Mouse (Mus musculus): ENCODE results near the gene Gm45902.

DNA sequence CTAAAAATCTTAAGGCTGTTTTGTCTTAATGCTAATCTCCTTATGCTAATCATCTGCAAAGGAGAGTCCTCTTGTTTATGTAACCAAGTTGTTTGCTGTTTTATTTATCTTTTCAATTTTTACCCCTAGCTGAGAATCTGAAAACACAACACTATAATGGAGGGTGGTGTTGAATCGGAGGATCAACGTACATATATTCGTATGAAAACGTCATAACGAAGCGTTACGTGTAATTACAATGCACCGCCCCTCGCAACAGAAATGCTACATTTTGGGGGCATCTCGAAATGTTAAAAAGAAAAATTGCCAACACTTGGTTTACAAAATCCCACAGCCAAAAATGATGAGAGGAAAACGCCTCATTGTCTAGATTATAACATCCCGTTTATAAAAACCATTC is 38.7 kb downstream of the Gm45902 start:
- TF ChIP-seq CTCF (IDR thresholded peaks at IDR 0.05; ENCODE audit: low read depth, low read length), result no peak
- no peak for TF ChIP-seq TAL1 (conservative IDR thresholded peaks at IDR 0.05; ENCODE audit: low read depth, low read length)
- TF ChIP-seq GATA1 (IDR thresholded peaks at IDR 0.05; ENCODE audit: borderline replicate concordance, low read length), result no peak
- TF ChIP-seq POLR2AphosphoS5 (IDR thresholded peaks at IDR 0.05; ENCODE audit: insufficient replicate concordance, low read depth, low read length), result no peak

All from G1E (cell line).